Mouse (Mus musculus): ENCODE results near the gene Nanog. TPM values are rescaled to one million over a fixed set of nuclear protein-coding genes. Genes with fewer than 3 reads are reported as not detected.
"Not testable (repeated sequence)": the region's sequence is repeated elsewhere in the genome, so short reads cannot be mapped to it uniquely, and the experiment has no call there.

Gene Nanog
- polyA plus RNA-seq, 1 experiment from 2014 or later, result 0.13 TPM

- no peak for ATAC-seq (replicated peaks; ENCODE audit: insufficient number of reproducible peaks, low FRiP score, low TSS enrichment, low read depth)
- 80% methylated on average over 6 of the region's 6 CpGs for WGBS
- H3K9me3 ChIP-seq (replicated peaks; ENCODE audit: control insufficient read depth, low read length), result no peaks in the 10 kb centered on the region
- H3K4me2 ChIP-seq (ENCODE audit: low read depth, low read length), result no peak overlapping the region
- no peak overlapping the region for H3K27ac ChIP-seq (replicated peaks; ENCODE audit: low read depth, low read length)
- no peaks in the 10 kb centered on the region for H3K27me3 ChIP-seq (ENCODE audit: control insufficient read depth, insufficient read depth, low read length)
- no peak for DNase-seq (ENCODE audit: low spot score)
- no peaks in the 10 kb centered on the region for H3K36me3 ChIP-seq (replicated peaks; ENCODE audit: control insufficient read depth, insufficient read depth, low read depth, low read length)
- no peak overlapping the region for H3K4me3 ChIP-seq (ENCODE audit: low read depth, low read length)
- H3K9ac ChIP-seq (replicated peaks; ENCODE audit: low read length), result no peak overlapping the region
- no peaks in the 10 kb centered on the region for H3K4me1 ChIP-seq (ENCODE audit: control insufficient read depth, insufficient read depth, low read length)
These were observed 17.8 kb upstream of the Nanog start for GRCm38 (mm10) chr6:122689411-122690055.

DNA sequence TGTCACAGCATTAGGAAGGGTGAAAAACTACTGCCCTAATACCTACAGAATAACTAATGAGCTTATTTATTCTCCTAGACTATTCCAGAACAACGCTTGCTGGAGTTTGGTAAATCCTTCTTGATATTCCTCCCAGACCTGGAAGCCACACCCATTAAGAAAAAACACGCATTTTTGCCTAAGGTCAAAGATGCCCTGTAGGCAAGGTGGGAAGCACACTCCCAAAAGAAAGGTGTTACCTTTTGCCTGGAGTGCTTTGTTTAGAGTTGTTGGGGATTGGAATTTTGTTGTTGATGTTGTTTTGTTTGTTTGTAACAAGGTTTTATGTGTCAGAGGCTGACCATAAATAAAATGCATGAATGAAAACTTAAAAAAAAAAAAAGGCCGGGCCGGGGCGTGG lies 17.2 kb upstream of the Nanog start:
- no peak overlapping the region for H3K4me2 ChIP-seq (ENCODE audit: low read depth, low read length)

DNA sequence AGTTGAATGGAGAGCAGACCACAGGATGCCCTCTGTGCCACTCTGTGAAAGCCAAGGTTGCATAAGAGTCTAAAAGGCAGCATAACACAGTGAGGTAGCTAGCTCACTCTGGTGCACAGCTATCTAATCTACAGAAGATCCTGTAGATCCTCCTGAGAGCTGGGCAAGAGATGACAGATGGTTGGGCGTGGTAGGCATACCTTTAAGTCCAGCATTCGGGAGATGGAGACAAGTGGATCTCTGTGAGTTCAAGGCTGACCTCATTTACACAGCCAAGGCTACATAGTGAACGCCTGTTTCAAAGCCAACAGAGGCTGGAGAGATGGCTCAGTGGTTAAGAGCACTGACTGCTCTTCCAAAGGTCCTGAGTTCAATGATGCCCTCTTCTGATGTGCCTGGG lies 11.9 kb upstream of the Nanog start:
- no peak overlapping the region for H3K4me3 ChIP-seq (ENCODE audit: low read depth, low read length)
- ATAC-seq (replicated peaks; ENCODE audit: insufficient number of reproducible peaks, low FRiP score, low TSS enrichment, low read depth), result no peak
- no peaks in the 10 kb centered on the region for H3K36me3 ChIP-seq (replicated peaks; ENCODE audit: control insufficient read depth, insufficient read depth, low read depth, low read length)
- H3K9me3 ChIP-seq (replicated peaks; ENCODE audit: control insufficient read depth, low read length), result no peaks in the 10 kb centered on the region
- H3K4me1 ChIP-seq (ENCODE audit: control insufficient read depth, insufficient read depth, low read length), result no peaks in the 10 kb centered on the region
- H3K4me2 ChIP-seq (ENCODE audit: low read depth, low read length), result no peak overlapping the region
- 93% methylated on average over 3 of the region's 3 CpGs for whole genome bisulfite sequencing
- H3K27me3 ChIP-seq (ENCODE audit: control insufficient read depth, insufficient read depth, low read length), result no peaks in the 10 kb centered on the region
- H3K9ac ChIP-seq (replicated peaks; ENCODE audit: low read length), result no peak overlapping the region
- no peak for DNase-seq (ENCODE audit: low spot score)
- H3K27ac ChIP-seq (replicated peaks; ENCODE audit: low read depth, low read length), result no peak overlapping the region

More for the DNA sequence above, 17.2 kb upstream of the Nanog start:
- Histone ChIP-seq H3K9ac (replicated peaks; ENCODE audit: low read length) (no peak overlapping the region), H3K4me3 (ENCODE audit: low read depth, low read length) (no peak overlapping the region), H3K27ac (replicated peaks; ENCODE audit: low read depth, low read length) (no peak overlapping the region), H3K9me3 (replicated peaks; ENCODE audit: control insufficient read depth, low read length) (no peaks in the 10 kb centered on the region), H3K27me3 (ENCODE audit: control insufficient read depth, insufficient read depth, low read length) (no peaks in the 10 kb centered on the region), H3K4me1 (ENCODE audit: control insufficient read depth, insufficient read depth, low read length) (no peaks in the 10 kb centered on the region), H3K36me3 (replicated peaks; ENCODE audit: control insufficient read depth, insufficient read depth, low read depth, low read length) (no peaks in the 10 kb centered on the region)
- WGBS, result 86% methylated on average over 5 of the region's 5 CpGs
- no peak for ATAC-seq (replicated peaks; ENCODE audit: insufficient number of reproducible peaks, low FRiP score, low TSS enrichment, low read depth)
- DNase-seq (ENCODE audit: low spot score), result no peak

DNA sequence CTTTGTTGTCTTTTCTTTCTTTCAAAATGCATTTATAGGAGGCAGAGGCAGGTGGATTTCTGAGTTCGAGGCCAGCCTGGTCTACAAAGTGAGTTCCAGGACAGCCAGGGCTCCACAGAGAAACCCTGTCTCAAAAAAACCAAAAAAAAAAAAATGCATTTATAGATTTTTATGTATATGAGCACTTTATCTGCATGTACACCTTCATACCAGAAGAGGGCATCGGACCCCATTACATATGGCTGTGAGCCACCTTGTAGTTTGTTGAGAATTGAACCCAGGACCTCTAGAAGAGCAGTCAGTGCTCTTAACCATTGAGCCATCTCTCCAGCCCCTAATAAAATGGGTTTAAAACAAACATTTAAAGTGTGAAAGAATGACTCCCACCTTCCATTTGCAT lies 7.7 kb upstream of the Nanog start:
- 90% methylated on average over 2 of the region's 2 CpGs for WGBS
- DNase-seq (ENCODE audit: low spot score), result not testable (repeated sequence)

DNA sequence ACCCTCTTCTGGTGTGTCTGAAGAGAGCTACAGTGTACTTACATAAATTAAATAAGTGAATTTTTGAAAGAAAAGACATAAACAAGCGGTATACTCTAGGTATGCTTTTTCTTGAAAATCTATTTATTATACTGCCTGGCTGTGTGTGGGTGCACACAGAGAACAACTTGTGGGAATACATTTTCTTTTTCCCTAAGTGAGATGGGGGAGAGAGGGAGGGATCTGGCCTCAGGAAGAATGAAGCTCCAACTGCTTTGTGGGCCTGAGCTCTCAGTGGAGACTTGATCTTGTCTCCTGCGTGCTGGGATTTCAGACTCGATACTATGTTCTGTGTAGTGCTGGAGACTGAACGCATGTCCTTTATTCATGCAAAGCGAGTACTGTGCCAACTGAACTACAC lies 5.5 kb upstream of the Nanog start:
- Histone ChIP-seq H3K4me2 (ENCODE audit: low read depth, low read length) (no peak overlapping the region), H3K27me3 (ENCODE audit: control insufficient read depth, insufficient read depth, low read length) (no peaks in the 10 kb centered on the region), H3K9ac (replicated peaks; ENCODE audit: low read length) (no peak overlapping the region), H3K4me3 (ENCODE audit: low read depth, low read length) (no peak overlapping the region), H3K9me3 (replicated peaks; ENCODE audit: control insufficient read depth, low read length) (no peaks in the 10 kb centered on the region), H3K4me1 (ENCODE audit: control insufficient read depth, insufficient read depth, low read length) (no peaks in the 10 kb centered on the region), H3K36me3 (replicated peaks; ENCODE audit: control insufficient read depth, insufficient read depth, low read depth, low read length) (no peaks in the 10 kb centered on the region), H3K27ac (replicated peaks; ENCODE audit: low read depth, low read length) (no peak overlapping the region)
- WGBS, result 82% methylated on average over 5 of the region's 5 CpGs
- DNase-seq (ENCODE audit: low spot score) (no peak), ATAC-seq (replicated peaks; ENCODE audit: insufficient number of reproducible peaks, low FRiP score, low TSS enrichment, low read depth) (no peak)

More for the DNA sequence above, 7.7 kb upstream of the Nanog start:
- not testable (repeated sequence) for H3K27ac ChIP-seq (replicated peaks; ENCODE audit: low read depth, low read length); H3K36me3 ChIP-seq (replicated peaks; ENCODE audit: control insufficient read depth, insufficient read depth, low read depth, low read length); H3K9me3 ChIP-seq (replicated peaks; ENCODE audit: control insufficient read depth, low read length); H3K4me3 ChIP-seq (ENCODE audit: low read depth, low read length); ATAC-seq (replicated peaks; ENCODE audit: insufficient number of reproducible peaks, low FRiP score, low TSS enrichment, low read depth); H3K4me2 ChIP-seq (ENCODE audit: low read depth, low read length); H3K9ac ChIP-seq (replicated peaks; ENCODE audit: low read length); H3K27me3 ChIP-seq (ENCODE audit: control insufficient read depth, insufficient read depth, low read length); H3K4me1 ChIP-seq (ENCODE audit: control insufficient read depth, insufficient read depth, low read length)

DNA sequence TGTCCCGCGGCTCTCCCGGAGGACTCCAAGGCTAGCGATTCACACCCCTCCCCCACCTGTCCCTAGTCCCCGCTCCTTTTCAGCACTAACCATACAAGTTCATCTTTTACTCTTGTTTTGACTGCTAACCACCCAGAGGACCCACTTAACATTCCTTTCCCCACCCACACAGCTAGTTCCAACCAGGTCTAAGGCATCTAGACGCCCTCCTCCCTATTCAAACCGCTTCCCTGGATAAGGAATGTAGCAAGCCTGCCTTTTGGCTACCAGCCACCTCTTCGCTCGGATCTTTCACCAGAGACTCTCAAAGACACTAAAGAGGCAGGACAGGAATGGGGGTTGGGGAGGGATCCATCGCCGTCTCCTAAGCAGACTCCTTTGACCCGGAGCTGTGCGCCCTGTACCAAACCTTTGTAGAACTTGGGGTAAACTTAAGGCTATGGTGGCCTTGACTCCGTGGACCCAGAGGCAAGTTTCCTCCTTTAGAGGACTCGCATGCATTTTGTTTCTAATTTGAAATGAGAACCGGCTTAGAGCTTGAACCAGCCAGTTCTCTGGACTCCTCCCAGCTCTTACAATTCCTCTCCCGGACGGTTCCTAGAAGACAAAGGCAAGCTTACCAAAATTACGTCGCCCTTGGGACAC lies 4.7 kb upstream of the Nanog start:
- Histone ChIP-seq H3K4me3 (ENCODE audit: low read depth, low read length) (no peak overlapping the region), H3K27ac (replicated peaks; ENCODE audit: low read depth, low read length) (no peak overlapping the region)

GRCm38 (mm10) chr6:122703251-122703650 lies 4.0 kb upstream of the Nanog start:
- 15% methylated on average over 6 of the region's 6 CpGs for WGBS
- H3K9me3 ChIP-seq (replicated peaks; ENCODE audit: control insufficient read depth, low read length), result no peaks in the 10 kb centered on the region
- H3K27ac ChIP-seq (replicated peaks; ENCODE audit: low read depth, low read length), result no peak overlapping the region

More for the DNA sequence above, 4.7 kb upstream of the Nanog start:
- Histone ChIP-seq H3K9me3 (replicated peaks; ENCODE audit: control insufficient read depth, low read length) (no peaks in the 10 kb centered on the region), H3K4me1 (ENCODE audit: control insufficient read depth, insufficient read depth, low read length) (no peaks in the 10 kb centered on the region), H3K9ac (replicated peaks; ENCODE audit: low read length) (peak overlapping the region; percentile 43), H3K27me3 (ENCODE audit: control insufficient read depth, insufficient read depth, low read length) (peaks cover 3% of the 10 kb centered on the region; the same call in 1 of the 2 replicates), H3K4me2 (ENCODE audit: low read depth, low read length) (peak overlapping the region; percentile 28), H3K36me3 (replicated peaks; ENCODE audit: control insufficient read depth, insufficient read depth, low read depth, low read length) (no peaks in the 10 kb centered on the region)
- peak; percentile 64 for DNase-seq (ENCODE audit: low spot score)
- WGBS, result 3% methylated on average over 20 of the region's 20 CpGs
- ATAC-seq (replicated peaks; ENCODE audit: insufficient number of reproducible peaks, low FRiP score, low TSS enrichment, low read depth), result peak; percentile 87

DNA sequence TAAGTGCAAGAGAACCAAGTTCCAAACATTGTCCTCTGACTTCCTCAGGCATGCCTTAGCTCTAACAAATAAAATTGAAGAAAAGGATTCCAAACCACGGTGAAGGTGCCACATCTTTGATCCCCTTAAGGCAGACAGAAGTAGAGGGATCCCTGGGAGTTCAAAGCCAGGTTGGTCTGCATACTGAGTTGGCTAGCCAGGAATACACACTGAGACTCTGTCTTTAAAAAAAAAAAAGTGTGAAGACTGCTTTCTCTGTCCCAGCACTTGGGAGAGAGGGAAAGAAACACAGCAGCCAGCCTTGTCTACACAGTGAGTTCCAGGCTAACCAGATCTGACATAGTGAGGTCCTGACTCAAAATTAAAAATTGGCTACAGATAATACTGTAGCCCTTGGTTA lies 3.6 kb upstream of the Nanog start:
- DNase-seq (ENCODE audit: low spot score) (no peak), ATAC-seq (replicated peaks; ENCODE audit: insufficient number of reproducible peaks, low FRiP score, low TSS enrichment, low read depth) (no peak)
- Histone ChIP-seq H3K4me3 (ENCODE audit: low read depth, low read length) (no peak overlapping the region), H3K27me3 (ENCODE audit: control insufficient read depth, insufficient read depth, low read length) (peaks cover 3% of the 10 kb centered on the region; the same call in 1 of the 2 replicates), H3K4me2 (ENCODE audit: low read depth, low read length) (no peak overlapping the region), H3K36me3 (replicated peaks; ENCODE audit: control insufficient read depth, insufficient read depth, low read depth, low read length) (no peaks in the 10 kb centered on the region), H3K9me3 (replicated peaks; ENCODE audit: control insufficient read depth, low read length) (no peaks in the 10 kb centered on the region), H3K9ac (replicated peaks; ENCODE audit: low read length) (no peak overlapping the region), H3K4me1 (ENCODE audit: control insufficient read depth, insufficient read depth, low read length) (no peaks in the 10 kb centered on the region), H3K27ac (replicated peaks; ENCODE audit: low read depth, low read length) (no peak overlapping the region)
- 19% methylated on average over 1 of the region's 1 CpGs for WGBS

More at GRCm38 (mm10) chr6:122703251-122703650, 4.0 kb upstream of the Nanog start:
- Histone ChIP-seq H3K27me3 (ENCODE audit: control insufficient read depth, insufficient read depth, low read length) (peaks cover 3% of the 10 kb centered on the region; the same call in 1 of the 2 replicates), H3K36me3 (replicated peaks; ENCODE audit: control insufficient read depth, insufficient read depth, low read depth, low read length) (no peaks in the 10 kb centered on the region), H3K4me3 (ENCODE audit: low read depth, low read length) (no peak overlapping the region), H3K9ac (replicated peaks; ENCODE audit: low read length) (no peak overlapping the region), H3K4me2 (ENCODE audit: low read depth, low read length) (no peak overlapping the region), H3K4me1 (ENCODE audit: control insufficient read depth, insufficient read depth, low read length) (no peaks in the 10 kb centered on the region)
- DNase-seq (ENCODE audit: low spot score) (no peak), ATAC-seq (replicated peaks; ENCODE audit: insufficient number of reproducible peaks, low FRiP score, low TSS enrichment, low read depth) (no peak)

Measured in embryonic facial prominence, embryonic 11.5 days (tissue).